Mouse (Mus musculus) forebrain, embryonic 16.5 days (tissue): ENCODE results near the gene Gm17332. TPM values are rescaled to one million over a fixed set of nuclear protein-coding genes. Genes with fewer than 3 reads are reported as not detected.
"Not testable (repeated sequence)": the region's sequence is repeated elsewhere in the genome, so short reads cannot be mapped to it uniquely, and the experiment has no call there.

Experiments used
- ATAC-seq: fragments of 200-750 bp; cut with Nextera tagmentation; 2 replicates; pipeline ENCODE4 v1.8.0; 2017; ENCODE audit warnings: mild to moderate bottlenecking, moderate library complexity
- H3K27ac ChIP-seq: fragments of 300-500 bp; sonication (generic); 2 replicates; pipeline ENCODE4 v1.5.1; 2014; ENCODE audit warnings: low read length, control low read depth
- H3K27me3 ChIP-seq: fragments of 300-500 bp; sonication (generic); replicated peaks from 2 replicates; pipeline ENCODE4 v1.6.1; 2014; ENCODE audit warnings: low read length; ENCODE audit not compliant: control insufficient read depth, insufficient read depth
- H3K36me3 ChIP-seq: fragments of 300-500 bp; sonication (generic); 2 replicates; pipeline ENCODE4 v1.6.1; 2014; ENCODE audit not compliant: control insufficient read depth, insufficient read depth
- H3K4me1 ChIP-seq: fragments of 300-500 bp; sonication (generic); replicated peaks from 2 replicates; pipeline ENCODE4 v1.6.1; 2014; ENCODE audit warnings: low read length; ENCODE audit not compliant: control insufficient read depth, insufficient read depth
- H3K4me2 ChIP-seq: fragments of 300-500 bp; sonication (generic); 2 replicates; pipeline ENCODE4 v1.6.1; 2014; ENCODE audit warnings: mild to moderate bottlenecking, low read length, control low read depth
- H3K4me3 ChIP-seq: fragments of 300-500 bp; sonication (generic); replicated peaks from 2 replicates; pipeline ENCODE4 v1.5.1; 2014; ENCODE audit warnings: mild to moderate bottlenecking, low read length, control low read depth
- H3K9ac ChIP-seq: fragments of 300-500 bp; sonication (generic); replicated peaks from 2 replicates; pipeline ENCODE4 v1.6.1; 2014; ENCODE audit warnings: low read depth, low read length, control low read depth
- H3K9me3 ChIP-seq: fragments of 300-500 bp; sonication (generic); 2 replicates; pipeline ENCODE4 v1.6.1; 2016; ENCODE audit warnings: low read length; ENCODE audit not compliant: control insufficient read depth
- WGBS: fragments of 180-500 bp; shearing (Covaris S2); extraction: QIAGEN DNeasy Blood & Tissue Kit; methylation state at CpG from one replicate; pipeline ENCODE4 v1.1.7; 2014; 5-methylcytosine and 5-hydroxymethylcytosine counted together
- polyA plus RNA-seq: library from polyadenylated mRNA; unstranded; fragments of >200 nt; fragmentation: Nextera tagmentation; extraction: Ambion mirVana; gene quantifications from 2 replicates; pipeline ENCODE4 v1.2.1, GENCODE M21; 2015

Gene Gm17332
- polyA plus RNA-seq, 1 experiment from 2014 or later: not detected

- Histone ChIP-seq H3K36me3 (no peaks in the 10 kb centered on the region), H3K27ac (no peak overlapping the region), H3K4me3 (no peak overlapping the region), H3K4me2 (no peak overlapping the region), H3K4me1 (no peaks in the 10 kb centered on the region), H3K9me3 (no peaks in the 10 kb centered on the region), H3K9ac (no peak overlapping the region), H3K27me3 (no peaks in the 10 kb centered on the region)
- ATAC-seq: no peak
- WGBS: 94% methylated on average over 3 of the region's 3 CpGs
Observed at GRCm38 (mm10) chr11:31157021-31157420, 25.2 kb downstream of the Gm17332 start.

- not testable (repeated sequence) for H3K27me3 ChIP-seq, H3K9me3 ChIP-seq, H3K4me2 ChIP-seq, H3K4me3 ChIP-seq, ATAC-seq, H3K9ac ChIP-seq, H3K4me1 ChIP-seq, H3K27ac ChIP-seq, H3K36me3 ChIP-seq
- WGBS: 75% methylated on average over 1 of the region's 1 CpGs
Observed at GRCm38 (mm10) chr11:31138394-31138793, 43.9 kb downstream of the Gm17332 start.

GRCm38 (mm10) chr11:31134824-31135223, 47.4 kb downstream of the Gm17332 start:
- 83% methylated on average over 1 of the region's 1 CpGs for WGBS
- not testable (repeated sequence) for H3K9me3 ChIP-seq, H3K4me1 ChIP-seq, H3K9ac ChIP-seq, ATAC-seq, H3K27me3 ChIP-seq, H3K4me2 ChIP-seq, H3K4me3 ChIP-seq, H3K27ac ChIP-seq, H3K36me3 ChIP-seq

- ATAC-seq, H3K9me3 ChIP-seq, H3K36me3 ChIP-seq, H3K27ac ChIP-seq, H3K27me3 ChIP-seq, H3K4me2 ChIP-seq, H3K9ac ChIP-seq, H3K4me1 ChIP-seq, H3K4me3 ChIP-seq: not testable (repeated sequence)
- WGBS: 75% methylated on average over 4 of the region's 4 CpGs
Observed at GRCm38 (mm10) chr11:31133726-31134125, 48.5 kb downstream of the Gm17332 start.

Other genes starting within 250 kb of the Gm17332 start
- 8.7 and 9.3 TPM in 2 replicates for gene Erlec1, start 228.1 kb downstream of the Gm17332 start, polyA plus RNA-seq
- gene Chac2, start 196.1 kb downstream of the Gm17332 start, polyA plus RNA-seq: 26.0 and 28.1 TPM in 2 replicates
- 1.5 TPM in 2 replicates for gene Stc2, start 187.6 kb upstream of the Gm17332 start, polyA plus RNA-seq